Mouse (Mus musculus) MEL (cell line): ENCODE data around the gene Olfr373. TPM values are rescaled to one million over a fixed set of nuclear protein-coding genes. Genes with fewer than 3 reads are reported as not detected.

Experiments used
- DNase-seq: peaks from one replicate; pipeline ENCODE4 v3.0.0; 2011; ENCODE audit warnings: low read depth, low spot score
- H3K27ac ChIP-seq: 2 replicates; pipeline ENCODE4 v1.5.1; 2012; ENCODE audit warnings: low read depth, mild to moderate bottlenecking, control low read depth, low read length, moderate library complexity; ENCODE audit not compliant: control insufficient read depth
- H3K27me3 ChIP-seq, 2 experiments: fragments of 150-350 bp in 1 of 2; sonication (generic) in 1 of 2; 2 replicates each; pipeline ENCODE4 v1.6.1; 2012; ENCODE audit warnings: low read length in 2 of 2, mild to moderate bottlenecking in 2 of 2, improper control_type of control experiment in 1 of 2, moderate library complexity in 1 of 2; ENCODE audit not compliant: insufficient read depth in 2 of 2, control insufficient read depth in 1 of 2
- H3K36me3 ChIP-seq, 2 experiments: 2 replicates each; pipeline ENCODE4 v1.6.1; 2012 to 2014; ENCODE audit warnings: low read length in 2 of 2, improper control_type of control experiment in 1 of 2, inconsistent platforms in 1 of 2, mild to moderate bottlenecking in 1 of 2; ENCODE audit not compliant: insufficient read depth in 2 of 2, control insufficient read depth in 1 of 2
- H3K4me1 ChIP-seq, 2 experiments: fragments of 150-350 bp in 1 of 2; sonication (generic) in 1 of 2; 2 replicates each; pipeline ENCODE4 v1.6.1; 2012; ENCODE audit warnings: low read length in 2 of 2, improper control_type of control experiment in 1 of 2, mild to moderate bottlenecking in 1 of 2; ENCODE audit not compliant: insufficient read depth in 2 of 2, control insufficient read depth in 1 of 2
- H3K4me3 ChIP-seq, 2 experiments: fragments of 150-350 bp in 1 of 2; sonication (generic) in 1 of 2; 2 replicates each; pipeline ENCODE4 v1.5.1; 2012; ENCODE audit warnings: low read depth in 2 of 2, low read length in 2 of 2, mild to moderate bottlenecking in 2 of 2, moderate library complexity in 2 of 2, control low read depth in 1 of 2, improper control_type of control experiment in 1 of 2; ENCODE audit not compliant: control insufficient read depth in 1 of 2, insufficient read depth in 1 of 2
- H3K79me2 ChIP-seq: 2 replicates; pipeline ENCODE4 v1.6.1; 2012; ENCODE audit warnings: mild to moderate bottlenecking, low read length, moderate library complexity; ENCODE audit not compliant: control insufficient read depth, poor library complexity, insufficient read depth
- H3K9ac ChIP-seq: 2 replicates; pipeline ENCODE4 v1.6.1; 2012; ENCODE audit warnings: low read depth, mild to moderate bottlenecking, control low read depth, low read length, moderate library complexity; ENCODE audit not compliant: control insufficient read depth, poor library complexity, severe bottlenecking
- H3K9me3 ChIP-seq: fragments of 150-350 bp; sonication (generic); replicated peaks from 2 replicates; pipeline ENCODE4 v1.6.1; 2012; ENCODE audit warnings: mild to moderate bottlenecking, low read length, improper control_type of control experiment, moderate library complexity; ENCODE audit not compliant: insufficient read depth
- CHD1 ChIP-seq: IDR thresholded peaks from 2 replicates; pipeline ENCODE4 v1.6.1; 2012; ENCODE audit warnings: low read depth, mild to moderate bottlenecking, inconsistent platforms, low read length, improper control_type of control experiment
- EP300 ChIP-seq, 2 experiments: IDR thresholded peaks; 2 replicates each; pipeline ENCODE4 v1.6.1; 2011; ENCODE audit warnings: improper control_type of control experiment in 2 of 2, low read length in 2 of 2, low read depth in 1 of 2, mild to moderate bottlenecking in 1 of 2
- ETS1 ChIP-seq: IDR thresholded peaks from 2 replicates; pipeline ENCODE4 v1.6.1; 2012; ENCODE audit warnings: low read depth, mild to moderate bottlenecking, inconsistent platforms, low read length, improper control_type of control experiment, moderate library complexity
- HCFC1 ChIP-seq: IDR thresholded peaks from 2 replicates; pipeline ENCODE4 v1.6.1; 2012; ENCODE audit warnings: low read depth, mild to moderate bottlenecking, inconsistent platforms, low read length, improper control_type of control experiment, moderate library complexity
- KAT2A ChIP-seq: conservative IDR thresholded peaks from 2 replicates; pipeline ENCODE4 v1.6.1; 2012; ENCODE audit warnings: low read depth, low read length, improper control_type of control experiment, inconsistent platforms
- MAX ChIP-seq: IDR thresholded peaks from 2 replicates; pipeline ENCODE4 v1.6.1; 2011; ENCODE audit warnings: low read length, improper control_type of control experiment
- MAZ ChIP-seq: IDR thresholded peaks from 2 replicates; pipeline ENCODE4 v1.6.1; 2012; ENCODE audit warnings: low read depth, mild to moderate bottlenecking, inconsistent platforms, low read length, improper control_type of control experiment
- MYC ChIP-seq: IDR thresholded peaks from 2 replicates; pipeline ENCODE4 v1.6.1; 2011; ENCODE audit warnings: low read depth, mild to moderate bottlenecking, low read length, improper control_type of control experiment, moderate library complexity
- NRF1 ChIP-seq: IDR thresholded peaks from 2 replicates; pipeline ENCODE4 v1.6.1; 2014; ENCODE audit warnings: low read depth, mild to moderate bottlenecking, inconsistent platforms, low read length, improper control_type of control experiment, moderate library complexity; ENCODE audit not compliant: poor library complexity, insufficient read depth, severe bottlenecking
- POLR2A ChIP-seq, 2 experiments: IDR thresholded peaks; 2 replicates each; pipeline ENCODE4 v1.6.1; 2011 to 2012; ENCODE audit warnings: low read length in 2 of 2, mild to moderate bottlenecking in 2 of 2, control low read depth in 1 of 2, improper control_type of control experiment in 1 of 2, low read depth in 1 of 2, moderate library complexity in 1 of 2; ENCODE audit not compliant: control insufficient read depth in 1 of 2, insufficient read depth in 1 of 2, poor library complexity in 1 of 2
- POLR2AphosphoS5 ChIP-seq: IDR thresholded peaks from 2 replicates; pipeline ENCODE4 v1.6.1; 2012; ENCODE audit warnings: low read depth, borderline replicate concordance, mild to moderate bottlenecking, inconsistent platforms, low read length, moderate library complexity, mixed read lengths
- RCOR1 ChIP-seq: IDR thresholded peaks from 2 replicates; pipeline ENCODE4 v1.6.1; 2012; ENCODE audit warnings: low read depth, mild to moderate bottlenecking, inconsistent platforms, low read length, improper control_type of control experiment
- SIN3A ChIP-seq: IDR thresholded peaks from 2 replicates; pipeline ENCODE4 v1.6.1; 2012; ENCODE audit warnings: low read length, improper control_type of control experiment, inconsistent platforms
- UBTF ChIP-seq: IDR thresholded peaks from 2 replicates; pipeline ENCODE4 v1.6.1; 2012; ENCODE audit warnings: low read depth, mild to moderate bottlenecking, inconsistent platforms, low read length, improper control_type of control experiment, moderate library complexity, borderline replicate concordance; ENCODE audit not compliant: insufficient read depth
- ZKSCAN1 ChIP-seq: IDR thresholded peaks from 2 replicates; pipeline ENCODE4 v1.6.1; 2012; ENCODE audit warnings: low read depth, mild to moderate bottlenecking, inconsistent platforms, low read length, improper control_type of control experiment, moderate library complexity
- polyA plus RNA-seq, 2 experiments: library from polyadenylated mRNA; stranded (reverse) in 1 of 2; unstranded in 1 of 2; fragments of >175 nt in 1 of 2; fragments of >200 nt in 1 of 2; gene quantifications; 2 replicates each; pipeline versions ENCODE4 v1.2.1 to v1.2.4; 2012; ENCODE audit warnings: low replicate concordance in 2 of 2, low read depth in 1 of 2; ENCODE audit not compliant: insufficient read length in 2 of 2, insufficient read depth in 1 of 2, missing spikeins in 1 of 2
- total RNA-seq: library from RNA; depleted of rRNA; stranded (reverse); fragments of 300-350 nt; gene quantifications from 2 replicates; pipeline ENCODE4 v1.2.3, GENCODE M21; 2012

Gene Olfr373
- total and polyA plus RNA-seq, 3 experiments = 0.04 to 1.0 TPM; not detected in 1

GRCm38 (mm10) chr8:72135446-72136301 is 52.7 kb downstream of the Olfr373 start:
- Histone ChIP-seq H3K27me3 (no peaks in the 10 kb centered on the region; a peak in 1 of 4 replicates), H3K79me2 (no peaks in the 10 kb centered on the region), H3K4me3 (no peak overlapping the region), H3K4me1 (no peaks in the 10 kb centered on the region), H3K9me3 (no peaks in the 10 kb centered on the region)
- DNase-seq = no peak
- TF ChIP-seq HCFC1 = no peak
- TF ChIP-seq SIN3A = no peak
- TF ChIP-seq ETS1 = no peak
- no peak for TF ChIP-seq NRF1
- TF ChIP-seq MYC = no peak
- no peak for TF ChIP-seq UBTF
- no peak for TF ChIP-seq KAT2A
- TF ChIP-seq, all 39 proteins: peak for 0
- Histone ChIP-seq H3K9ac (no peak overlapping the region), H3K27ac (no peak overlapping the region), H3K36me3 (no peaks in the 10 kb centered on the region)

GRCm38 (mm10) chr8:72136302-72136978 is 53.5 kb downstream of the Olfr373 start:
- H3K9ac ChIP-seq = no peak overlapping the region
- H3K36me3 ChIP-seq = no peaks in the 10 kb centered on the region
- no peaks in the 10 kb centered on the region; a peak in 1 of 4 replicates for H3K27me3 ChIP-seq
- H3K9me3 ChIP-seq = no peaks in the 10 kb centered on the region
- H3K79me2 ChIP-seq = no peaks in the 10 kb centered on the region
- TF ChIP-seq CHD1 = no peak
- no peak for TF ChIP-seq MAX
- peak in 1 of 2 experiments; percentile 36; a peak in 1 of 4 replicates for TF ChIP-seq EP300 (IDR thresholded peaks at IDR 0.05; ENCODE audit: low read depth in 1 of 2, low read length in 2 of 2)
- TF ChIP-seq POLR2A (IDR thresholded peaks at IDR 0.05; ENCODE audit: control insufficient read depth in 1 of 2, insufficient read depth in 1 of 2, low read depth in 1 of 2, low read length in 2 of 2, poor library complexity in 1 of 2) = no peak
- 0 out of 2 replicates have a peak, but pooled peaks have one; percentile 19 for TF ChIP-seq SIN3A
- TF ChIP-seq ETS1 = peak; percentile 61
- no peak for TF ChIP-seq ZKSCAN1
- TF ChIP-seq MAZ = no peak
- TF ChIP-seq KAT2A = no peak
- TF ChIP-seq POLR2AphosphoS5 = no peak
- TF ChIP-seq RCOR1 = peak; percentile 89
- H3K4me3 ChIP-seq = no peak overlapping the region
- H3K27ac ChIP-seq = no peak overlapping the region
- H3K4me1 ChIP-seq = no peaks in the 10 kb centered on the region
- DNase-seq = peak; percentile 37
